Mouse (Mus musculus) megakaryocyte, embryonic 14.5 days (primary cell): Measurements from ENCODE around the gene Ttc7b. TPM values are rescaled to one million over a fixed set of nuclear protein-coding genes. Genes with fewer than 3 reads are reported as not detected.

Experiments
- H3K27me3 ChIP-seq: replicated peaks from 2 replicates; pipeline ENCODE3; 2012; ENCODE audit warnings: inconsistent platforms
- H3K36me3 ChIP-seq: replicated peaks from 2 replicates; pipeline ENCODE3; 2012; ENCODE audit warnings: low read length, inconsistent platforms, mixed read lengths
- H3K4me1 ChIP-seq: 2 replicates; pipeline ENCODE4 v1.6.1; 2012; ENCODE audit warnings: inconsistent platforms
- H3K4me3 ChIP-seq: replicated peaks from 2 replicates; pipeline ENCODE3; 2012; ENCODE audit warnings: moderate library complexity, mild to moderate bottlenecking, inconsistent platforms
- H3K9me3 ChIP-seq: 2 replicates; pipeline ENCODE4 v1.6.1; 2012; ENCODE audit warnings: inconsistent platforms
- FLI1 ChIP-seq: IDR thresholded peaks from 2 replicates; pipeline ENCODE4 v1.6.1; 2012; ENCODE audit warnings: low read length, inconsistent platforms, mixed read lengths
- GATA1 ChIP-seq: IDR thresholded peaks from 3 replicates; pipeline ENCODE4 v1.6.1; 2012; ENCODE audit warnings: mixed read lengths, low read length, inconsistent platforms, borderline replicate concordance
- polyA plus RNA-seq: library from polyadenylated mRNA; stranded (reverse); fragments of >175 nt; gene quantifications from 2 replicates; pipeline ENCODE4 v1.2.3, GENCODE M21; 2012; ENCODE audit warnings: low replicate concordance; ENCODE audit not compliant: insufficient read depth

Ttc7b gene
- polyA plus RNA-seq, 1 experiment, result 170 TPM

DNA sequence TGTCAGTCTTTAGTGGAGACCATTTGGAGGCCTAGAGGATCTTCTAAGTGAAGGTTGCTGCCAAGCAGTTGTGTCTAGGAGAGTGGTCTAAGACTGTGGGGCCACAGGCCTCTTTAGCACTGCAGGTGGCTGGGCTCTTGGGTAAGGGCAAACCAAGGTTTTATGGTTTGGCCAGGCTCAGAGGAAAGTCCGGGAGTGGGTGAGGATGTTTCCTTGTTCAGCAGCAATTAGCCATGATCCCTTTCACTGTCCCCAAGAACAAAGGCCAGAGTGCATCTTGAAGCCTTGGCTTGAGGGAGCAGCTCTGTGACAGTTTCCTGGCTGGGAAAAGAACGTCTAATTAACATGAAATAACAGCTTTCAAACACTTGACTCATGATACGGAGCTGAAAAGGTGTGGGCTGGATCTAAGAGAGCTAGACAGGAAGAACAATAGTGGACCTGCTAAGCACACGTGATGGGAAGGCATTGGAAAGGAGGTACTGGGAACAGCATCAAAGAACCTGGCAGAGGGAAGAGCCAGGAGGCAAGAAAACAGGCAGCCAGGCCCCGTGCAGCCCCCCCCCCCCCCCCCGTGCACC, 162.5 kb downstream of the Ttc7b start:
- no peak overlapping the region for H3K4me3 ChIP-seq
- no peaks in the 10 kb centered on the region for H3K9me3 ChIP-seq
- H3K4me1 ChIP-seq, result peaks cover 63% of the 10 kb centered on the region
- peaks cover 96% of the 10 kb centered on the region for H3K36me3 ChIP-seq
- H3K27me3 ChIP-seq, result no peaks in the 10 kb centered on the region
- no peak for TF ChIP-seq FLI1
- TF ChIP-seq GATA1, result no peak

DNA sequence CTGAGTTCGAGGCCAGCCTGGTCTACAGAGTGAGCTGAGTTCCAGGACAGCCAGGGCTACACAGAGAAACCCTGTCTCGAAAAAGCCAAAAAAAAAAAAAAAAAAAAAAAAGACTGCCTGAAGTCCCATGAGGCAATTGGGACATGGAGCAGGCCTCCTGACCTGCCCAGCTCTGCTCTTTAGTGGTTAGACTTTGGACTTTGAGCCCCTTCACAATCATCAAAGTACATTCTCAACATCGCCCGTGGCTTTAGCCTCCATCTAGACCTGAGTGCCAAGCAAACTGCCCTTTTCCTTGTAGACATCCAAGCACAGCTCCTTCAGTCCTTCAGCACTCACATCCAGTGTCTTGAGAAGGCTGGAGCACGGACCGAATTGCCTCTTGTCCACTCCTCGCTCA, 164.2 kb downstream of the Ttc7b start:
- no peaks in the 10 kb centered on the region for H3K9me3 ChIP-seq
- no peaks in the 10 kb centered on the region for H3K27me3 ChIP-seq
- H3K4me3 ChIP-seq, result no peak overlapping the region
- TF ChIP-seq GATA1 (no peak), FLI1 (no peak)
- H3K4me1 ChIP-seq, result peaks cover 74% of the 10 kb centered on the region
- H3K36me3 ChIP-seq, result peaks cover 94% of the 10 kb centered on the region

DNA sequence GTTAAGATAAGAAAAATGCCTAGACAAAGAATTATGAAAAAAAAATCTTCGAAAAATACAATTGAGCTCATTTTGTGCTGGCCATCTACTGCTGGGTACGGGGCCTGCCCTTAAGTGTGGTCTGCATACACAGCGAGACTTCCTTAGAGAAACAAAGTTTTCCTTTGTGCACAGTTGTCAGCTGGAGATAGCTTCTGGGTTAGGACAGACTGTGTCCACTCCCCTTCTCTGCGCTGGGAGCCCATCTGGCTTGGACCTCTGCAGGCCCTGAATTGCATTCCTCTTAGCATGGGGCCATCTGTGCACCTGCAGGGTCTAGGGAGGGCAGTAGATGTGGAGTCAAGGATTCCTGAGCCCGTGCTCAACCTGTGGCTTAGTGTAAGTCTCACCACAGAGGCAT, 165.1 kb downstream of the Ttc7b start:
- Histone ChIP-seq H3K9me3 (no peaks in the 10 kb centered on the region), H3K4me3 (no peak overlapping the region), H3K4me1 (peaks cover 69% of the 10 kb centered on the region), H3K36me3 (peaks cover 93% of the 10 kb centered on the region), H3K27me3 (no peaks in the 10 kb centered on the region)
- TF ChIP-seq FLI1, result no peak
- TF ChIP-seq GATA1, result no peak

DNA sequence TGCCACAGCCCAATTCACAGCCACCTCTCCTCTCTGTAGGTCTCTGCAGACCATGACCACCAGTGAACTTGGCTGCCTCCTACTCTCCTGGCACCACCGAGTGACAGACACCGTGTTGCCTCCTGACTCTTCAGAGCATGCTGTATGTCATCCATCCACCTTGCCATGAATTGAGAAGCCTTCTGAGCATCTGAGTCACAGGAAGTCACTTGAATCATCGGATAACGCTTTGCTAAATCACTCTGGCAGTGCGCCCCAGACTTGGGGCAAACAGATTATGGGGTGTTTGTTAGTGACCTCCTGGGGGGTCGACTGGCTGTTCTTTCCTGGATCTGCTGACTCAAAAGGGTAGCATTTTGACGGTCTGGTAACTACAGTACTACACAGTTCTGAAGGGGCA, 166.7 kb downstream of the Ttc7b start:
- Histone ChIP-seq H3K36me3 (peaks cover 93% of the 10 kb centered on the region), H3K9me3 (no peaks in the 10 kb centered on the region), H3K4me1 (peaks cover 61% of the 10 kb centered on the region), H3K4me3 (peak overlapping the region; percentile 81), H3K27me3 (no peaks in the 10 kb centered on the region)
- no peak for TF ChIP-seq GATA1
- no peak for TF ChIP-seq FLI1

DNA sequence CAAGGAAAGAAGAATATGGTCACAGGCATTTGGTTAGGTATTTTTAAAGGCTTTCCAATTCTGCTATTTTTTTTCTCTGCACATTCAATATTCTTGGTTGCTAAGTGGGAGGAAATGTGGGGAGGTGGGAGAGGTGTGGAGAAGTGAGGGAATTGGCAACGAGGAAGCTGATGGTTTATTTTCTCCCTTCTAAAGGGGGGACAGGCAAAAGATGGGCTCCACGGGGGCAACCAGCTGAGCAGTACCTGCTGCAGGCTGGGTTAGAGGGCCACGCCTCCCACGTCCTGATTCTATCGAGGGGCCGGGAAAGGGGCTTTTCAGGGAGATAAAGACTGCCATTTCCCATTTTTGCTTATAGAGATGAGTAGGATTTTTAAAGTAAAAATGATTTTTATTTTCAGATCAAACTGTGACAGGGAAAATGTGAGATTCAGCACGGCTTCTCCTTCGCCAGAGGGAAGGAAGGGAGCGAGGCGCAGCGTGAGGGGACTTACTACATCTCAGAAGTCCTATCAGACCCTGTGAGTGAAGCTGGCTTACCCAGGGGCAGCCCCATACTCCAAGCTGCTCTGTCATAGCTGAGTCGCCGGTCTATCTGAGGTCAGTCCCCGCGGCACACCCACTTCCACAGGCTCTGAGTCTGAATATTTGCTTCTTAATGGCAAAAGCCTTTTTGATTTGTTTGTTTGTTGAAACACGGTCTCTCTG, 167.4 kb downstream of the Ttc7b start:
- no peak for TF ChIP-seq FLI1
- TF ChIP-seq GATA1, result no peak
- Histone ChIP-seq H3K27me3 (no peaks in the 10 kb centered on the region), H3K36me3 (peaks cover 94% of the 10 kb centered on the region), H3K4me3 (no peak overlapping the region), H3K9me3 (no peaks in the 10 kb centered on the region), H3K4me1 (peaks cover 54% of the 10 kb centered on the region)

DNA sequence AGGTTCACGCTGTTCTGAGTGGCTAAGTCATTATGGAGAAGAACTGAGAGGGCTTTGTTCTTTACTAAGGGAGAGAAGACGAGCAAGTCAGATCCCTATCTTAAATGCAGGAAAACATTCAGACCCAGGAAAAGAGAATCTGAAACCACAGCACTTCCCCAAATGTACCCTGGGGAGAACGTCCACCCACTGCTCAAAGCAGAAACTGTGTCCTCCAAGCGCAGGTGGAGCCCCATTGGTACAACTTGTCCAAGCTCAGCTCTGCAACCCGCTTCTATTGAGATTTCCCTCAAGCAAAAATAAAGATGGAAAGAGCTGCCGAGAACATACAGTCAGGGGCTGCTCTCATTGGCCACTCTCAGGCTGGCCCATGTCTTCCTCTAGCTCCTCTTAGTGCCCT, 168.5 kb downstream of the Ttc7b start:
- no peaks in the 10 kb centered on the region for H3K9me3 ChIP-seq
- peaks cover 94% of the 10 kb centered on the region for H3K36me3 ChIP-seq
- H3K27me3 ChIP-seq, result no peaks in the 10 kb centered on the region
- TF ChIP-seq FLI1 (no peak), GATA1 (no peak)
- H3K4me3 ChIP-seq, result no peak overlapping the region
- H3K4me1 ChIP-seq, result peaks cover 48% of the 10 kb centered on the region

DNA sequence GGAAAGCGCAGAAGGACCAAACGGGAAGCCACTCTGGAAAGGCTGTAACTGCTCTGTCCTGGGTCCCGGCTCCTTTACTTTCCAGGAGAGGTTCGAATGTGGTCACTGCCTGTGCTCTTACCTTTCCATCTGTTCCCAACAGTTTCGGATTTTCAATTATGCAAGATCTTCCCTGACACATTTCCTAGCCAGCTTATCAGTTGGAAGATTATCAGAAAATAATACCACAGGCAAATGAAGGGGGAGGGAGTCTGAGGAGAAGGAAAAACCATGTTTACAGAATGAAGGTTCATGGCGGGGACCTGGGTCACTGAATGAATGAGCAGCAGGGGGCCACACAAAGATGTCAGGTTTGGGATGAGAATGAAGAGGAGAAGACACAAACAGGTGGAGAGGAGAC, 177.1 kb downstream of the Ttc7b start:
- H3K9me3 ChIP-seq, result no peaks in the 10 kb centered on the region
- TF ChIP-seq FLI1, result no peak
- TF ChIP-seq GATA1, result no peak

DNA sequence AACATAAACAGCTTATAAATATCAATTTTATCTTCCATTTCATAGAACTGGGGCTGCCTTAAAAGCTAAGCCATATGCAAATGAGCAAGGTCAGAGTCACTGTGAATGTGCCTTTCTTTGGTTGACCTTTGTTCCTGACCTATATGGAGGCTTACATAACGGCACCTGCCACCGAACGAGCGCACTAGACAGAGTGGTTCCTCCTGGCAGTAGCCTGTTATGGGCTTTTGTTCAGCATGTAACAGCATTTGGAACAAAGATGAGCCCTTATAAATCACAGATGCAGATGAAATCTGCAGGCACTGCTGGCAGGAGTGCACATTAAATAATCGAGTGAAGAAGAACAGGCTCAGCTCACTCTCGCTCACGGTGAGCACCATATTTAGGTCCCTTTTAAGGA, 179.0 kb downstream of the Ttc7b start:
- Histone ChIP-seq H3K27me3 (no peaks in the 10 kb centered on the region), H3K9me3 (no peaks in the 10 kb centered on the region), H3K4me3 (no peak overlapping the region), H3K36me3 (peaks cover 93% of the 10 kb centered on the region), H3K4me1 (no peaks in the 10 kb centered on the region; the same call in 1 of the 2 replicates)
- TF ChIP-seq GATA1, result no peak
- TF ChIP-seq FLI1, result no peak

More for the DNA sequence above, 177.1 kb downstream of the Ttc7b start:
- no peaks in the 10 kb centered on the region; the same call in 1 of the 2 replicates for H3K4me1 ChIP-seq
- peaks cover 93% of the 10 kb centered on the region for H3K36me3 ChIP-seq
- no peak overlapping the region for H3K4me3 ChIP-seq
- H3K27me3 ChIP-seq, result no peaks in the 10 kb centered on the region

DNA sequence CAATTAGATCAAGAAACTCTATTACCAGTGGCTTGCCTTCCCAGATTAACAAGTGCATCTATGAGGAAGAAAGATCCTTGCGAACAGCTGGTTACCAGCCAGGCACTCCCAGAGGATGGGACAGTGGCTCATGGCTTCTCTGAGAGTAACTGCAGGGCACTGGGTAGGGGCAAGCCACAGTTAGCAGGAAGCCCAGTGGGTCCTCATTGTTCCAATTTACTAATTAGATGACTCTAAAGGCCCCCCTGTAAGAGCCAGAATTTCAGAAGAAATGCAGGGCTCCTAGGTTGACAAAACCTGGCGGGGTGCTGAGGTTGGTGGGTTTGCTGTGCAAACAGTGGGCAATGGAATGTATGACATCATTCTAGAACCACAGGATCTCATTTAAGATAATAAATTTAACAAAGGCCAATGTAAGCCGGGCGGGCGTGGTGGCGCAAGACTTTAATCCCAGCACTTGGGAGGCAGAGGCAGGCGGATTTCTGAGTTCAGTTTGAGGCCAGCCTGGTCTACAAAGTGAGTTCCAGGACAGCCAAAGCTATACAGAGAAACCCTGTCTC, 179.6 kb downstream of the Ttc7b start:
- no peaks in the 10 kb centered on the region for H3K27me3 ChIP-seq
- peaks cover 93% of the 10 kb centered on the region for H3K36me3 ChIP-seq
- no peak for TF ChIP-seq FLI1
- TF ChIP-seq GATA1, result no peak
- no peaks in the 10 kb centered on the region for H3K9me3 ChIP-seq
- H3K4me1 ChIP-seq, result no peaks in the 10 kb centered on the region
- no peak overlapping the region for H3K4me3 ChIP-seq

DNA sequence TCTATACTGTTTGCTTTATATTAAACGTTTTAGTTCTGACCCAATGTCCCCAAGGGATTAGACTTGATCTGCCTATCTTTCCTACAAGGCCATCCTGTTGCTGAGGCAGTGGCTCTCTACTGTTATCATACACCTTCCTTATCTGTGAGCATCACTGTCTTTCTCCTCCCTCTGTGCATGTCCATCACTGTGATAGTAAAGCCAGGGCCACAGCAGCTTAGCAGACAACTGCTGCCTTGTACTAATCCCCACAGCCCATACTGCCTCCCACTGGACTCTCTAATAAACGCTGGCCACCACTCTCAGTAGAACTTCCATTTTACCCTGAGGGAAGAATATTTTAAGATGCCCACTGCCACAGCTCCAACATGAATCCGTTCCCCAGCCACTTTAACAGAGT, 182.6 kb downstream of the Ttc7b start:
- no peaks in the 10 kb centered on the region for H3K4me1 ChIP-seq
- peaks cover 90% of the 10 kb centered on the region for H3K36me3 ChIP-seq
- TF ChIP-seq FLI1 (no peak), GATA1 (no peak)
- H3K27me3 ChIP-seq, result no peaks in the 10 kb centered on the region
- no peak overlapping the region for H3K4me3 ChIP-seq
- H3K9me3 ChIP-seq, result no peaks in the 10 kb centered on the region

DNA sequence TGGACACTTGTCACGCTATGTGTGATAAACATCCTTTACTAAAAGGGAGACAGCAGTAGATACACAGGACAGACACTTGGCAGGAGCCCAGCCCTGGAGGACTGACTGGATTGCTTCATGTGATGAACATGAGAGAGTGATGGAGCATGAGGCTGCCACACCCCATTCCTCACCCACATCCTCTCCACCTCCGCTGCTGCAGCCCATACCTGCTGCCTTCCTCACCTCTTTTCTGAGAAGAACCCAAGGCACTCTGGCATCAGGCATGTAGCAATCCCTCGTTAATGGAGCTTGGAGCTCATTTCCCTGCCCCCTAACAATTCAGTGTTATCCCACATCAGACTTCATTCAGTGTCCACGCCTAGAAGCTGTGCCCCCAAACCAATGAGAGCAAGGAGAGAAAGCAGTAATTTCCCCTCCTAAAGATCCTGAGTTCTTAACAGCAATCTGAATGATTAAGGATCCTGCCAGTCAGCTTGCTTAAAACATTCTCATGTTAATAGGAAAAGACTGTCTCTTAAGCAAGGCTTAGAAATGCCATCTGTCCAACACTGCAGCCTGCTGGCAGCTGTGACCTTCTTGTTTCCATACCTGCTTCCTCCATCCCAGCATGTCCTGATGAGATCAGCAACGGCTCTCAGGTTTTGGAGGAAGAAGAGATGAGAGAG, 183.1 kb downstream of the Ttc7b start:
- Histone ChIP-seq H3K4me3 (no peak overlapping the region), H3K27me3 (no peaks in the 10 kb centered on the region), H3K4me1 (no peaks in the 10 kb centered on the region), H3K9me3 (no peaks in the 10 kb centered on the region), H3K36me3 (peaks cover 92% of the 10 kb centered on the region)
- TF ChIP-seq FLI1 (no peak), GATA1 (no peak)
